Mouse (Mus musculus) bone marrow macrophage, adult 2 months (primary cell): ENCODE measurements around the gene Matn4.

Source experiments
- CTCF ChIP-seq: IDR thresholded peaks from 2 replicates; pipeline ENCODE4 v1.5.1; 2012; ENCODE audit warnings: low read depth, mild to moderate bottlenecking, low read length, moderate library complexity
- POLR2A ChIP-seq: IDR thresholded peaks from 2 replicates; pipeline ENCODE4 v1.6.1; 2012; ENCODE audit warnings: mild to moderate bottlenecking, low read depth, low read length, borderline replicate concordance

DNA sequence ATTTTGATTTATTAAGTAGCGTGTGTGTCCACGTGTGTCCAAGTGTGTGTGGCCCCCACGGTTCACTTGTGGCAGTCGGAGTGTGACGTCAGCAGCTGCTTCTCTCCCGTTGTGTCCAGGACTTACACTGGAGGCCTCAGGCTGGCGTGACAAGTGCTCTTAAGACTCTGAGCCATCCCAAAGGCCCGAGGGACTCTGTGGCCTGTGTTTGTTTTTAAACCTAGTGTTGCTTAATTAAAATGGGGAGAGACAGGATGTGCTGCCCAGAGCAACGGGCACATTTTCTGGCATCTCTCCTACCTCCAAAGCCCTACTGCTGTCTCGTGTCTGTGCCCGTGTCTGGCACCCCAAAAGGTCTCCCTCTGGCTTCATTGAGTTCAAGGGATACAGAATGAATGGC, 18.5 kb upstream of the Matn4 start:
- TF ChIP-seq POLR2A: no peak
- no peak for TF ChIP-seq CTCF
